Mouse (Mus musculus): ENCODE measurements at regions not wholly inside any gene's neighbourhood (a gene's known extent, or its start where the extent isn't known, plus 50 kb on each side); places are given as distances from the start of the nearest gene placed in this dataset.

- TF ChIP-seq CTCF (IDR thresholded peaks at IDR 0.05; ENCODE audit: low read depth) (no peak), EP300 (optimal IDR thresholded peaks at IDR 0.05) (no peak)
- Histone ChIP-seq H3K4me3 (ENCODE audit: low read depth, low read length) (no peak overlapping the region), H3K9ac (ENCODE audit: low read length) (no peak overlapping the region), H3K9me3 (ENCODE audit: control insufficient read depth, low read length) (no peaks in the 10 kb centered on the region), H3K27me3 (ENCODE audit: control insufficient read depth, insufficient read depth, low read length) (no peaks in the 10 kb centered on the region), H3K27ac (replicated peaks) (no peak overlapping the region), H3K4me1 (replicated peaks; ENCODE audit: control insufficient read depth, insufficient read depth) (no peaks in the 10 kb centered on the region), H3K36me3 (ENCODE audit: control insufficient read depth, insufficient read depth, low read length) (no peaks in the 10 kb centered on the region), H3K4me2 (replicated peaks; ENCODE audit: low read depth) (no peak overlapping the region)
- 66% methylated on average over 1 of the region's 1 CpGs for WGBS
- ATAC-seq (ENCODE audit: low FRiP score, low TSS enrichment): no peak
- no peak for DNase-seq (ENCODE audit: low spot score)
Observed at GRCm38 (mm10) chr4:95284696-95285095, 232.7 kb upstream of the Jun start.

GRCm38 (mm10) chr4:95290321-95290720, 238.3 kb upstream of the Jun start:
- Histone ChIP-seq H3K27ac (replicated peaks) (no peak overlapping the region), H3K9ac (ENCODE audit: low read length) (no peak overlapping the region), H3K4me1 (replicated peaks; ENCODE audit: control insufficient read depth, insufficient read depth) (no peaks in the 10 kb centered on the region), H3K4me2 (replicated peaks; ENCODE audit: low read depth) (no peak overlapping the region), H3K27me3 (ENCODE audit: control insufficient read depth, insufficient read depth, low read length) (no peaks in the 10 kb centered on the region), H3K36me3 (ENCODE audit: control insufficient read depth, insufficient read depth, low read length) (no peaks in the 10 kb centered on the region), H3K9me3 (ENCODE audit: control insufficient read depth, low read length) (no peaks in the 10 kb centered on the region), H3K4me3 (ENCODE audit: low read depth, low read length) (no peak overlapping the region)
- TF ChIP-seq EP300 (optimal IDR thresholded peaks at IDR 0.05) (no peak), CTCF (IDR thresholded peaks at IDR 0.05; ENCODE audit: low read depth) (no peak)
- ATAC-seq (ENCODE audit: low FRiP score, low TSS enrichment) (no peak; the same call in 1 of the 2 replicates), DNase-seq (ENCODE audit: low spot score) (no peak)
- 58% methylated on average over 4 of the region's 4 CpGs for WGBS

GRCm38 (mm10) chr4:95294110-95294509, 242.1 kb upstream of the Jun start:
- H3K4me3 ChIP-seq (ENCODE audit: low read depth, low read length): no peak overlapping the region
- no peaks in the 10 kb centered on the region for H3K9me3 ChIP-seq (ENCODE audit: control insufficient read depth, low read length)
- H3K9ac ChIP-seq (ENCODE audit: low read length): no peak overlapping the region
- no peak overlapping the region for H3K27ac ChIP-seq (replicated peaks)
- 46% methylated on average over 4 of the region's 4 CpGs for WGBS
- no peaks in the 10 kb centered on the region for H3K36me3 ChIP-seq (ENCODE audit: control insufficient read depth, insufficient read depth, low read length)
- no peak overlapping the region for H3K4me2 ChIP-seq (replicated peaks; ENCODE audit: low read depth)
- no peaks in the 10 kb centered on the region for H3K27me3 ChIP-seq (ENCODE audit: control insufficient read depth, insufficient read depth, low read length)
- ATAC-seq (ENCODE audit: low FRiP score, low TSS enrichment) (no peak), DNase-seq (ENCODE audit: low spot score) (no peak)
- no peak for TF ChIP-seq EP300 (optimal IDR thresholded peaks at IDR 0.05)
- peak; percentile 50 for TF ChIP-seq CTCF (IDR thresholded peaks at IDR 0.05; ENCODE audit: low read depth)
- no peaks in the 10 kb centered on the region for H3K4me1 ChIP-seq (replicated peaks; ENCODE audit: control insufficient read depth, insufficient read depth)

GRCm38 (mm10) chr4:95301907-95302306, 249.9 kb upstream of the Jun start:
- TF ChIP-seq EP300 (optimal IDR thresholded peaks at IDR 0.05) (no peak), CTCF (IDR thresholded peaks at IDR 0.05; ENCODE audit: low read depth) (no peak)
- Histone ChIP-seq H3K27me3 (ENCODE audit: control insufficient read depth, insufficient read depth, low read length) (no peaks in the 10 kb centered on the region), H3K4me2 (replicated peaks; ENCODE audit: low read depth) (no peak overlapping the region), H3K27ac (replicated peaks) (no peak overlapping the region), H3K9me3 (ENCODE audit: control insufficient read depth, low read length) (no peaks in the 10 kb centered on the region), H3K4me3 (ENCODE audit: low read depth, low read length) (no peak overlapping the region), H3K36me3 (ENCODE audit: control insufficient read depth, insufficient read depth, low read length) (no peaks in the 10 kb centered on the region), H3K4me1 (replicated peaks; ENCODE audit: control insufficient read depth, insufficient read depth) (no peaks in the 10 kb centered on the region; the same call in 1 of the 2 replicates), H3K9ac (ENCODE audit: low read length) (no peak overlapping the region)
- no peak for DNase-seq (ENCODE audit: low spot score)
- ATAC-seq (ENCODE audit: low FRiP score, low TSS enrichment): no peak
- WGBS: 98% methylated on average over 2 of the region's 2 CpGs

- no peak for TF ChIP-seq EP300 (optimal IDR thresholded peaks at IDR 0.05)
- no peak for TF ChIP-seq CTCF (IDR thresholded peaks at IDR 0.05; ENCODE audit: low read depth)
- H3K27me3 ChIP-seq (ENCODE audit: control insufficient read depth, insufficient read depth, low read length): no peaks in the 10 kb centered on the region
- 0 out of 2 replicates have a peak overlapping the region, but pooled peaks have one; percentile 24 for H3K9ac ChIP-seq (ENCODE audit: low read length)
- H3K36me3 ChIP-seq (ENCODE audit: control insufficient read depth, insufficient read depth, low read length): no peaks in the 10 kb centered on the region
- no peaks in the 10 kb centered on the region for H3K9me3 ChIP-seq (ENCODE audit: control insufficient read depth, low read length)
- no peak for DNase-seq (ENCODE audit: low spot score)
- no peak overlapping the region for H3K4me3 ChIP-seq (ENCODE audit: low read depth, low read length)
- no peak for ATAC-seq (ENCODE audit: low FRiP score, low TSS enrichment)
- no peaks in the 10 kb centered on the region; the same call in 1 of the 2 replicates for H3K4me1 ChIP-seq (replicated peaks; ENCODE audit: control insufficient read depth, insufficient read depth)
- H3K4me2 ChIP-seq (replicated peaks; ENCODE audit: low read depth): no peak overlapping the region
- WGBS: 50% methylated on average over 2 of the region's 2 CpGs
- 0 out of 2 replicates have a peak overlapping the region, but pooled peaks have one; percentile 36 for H3K27ac ChIP-seq (replicated peaks)
Observed at GRCm38 (mm10) chr4:95303337-95303736, 251.3 kb upstream of the Jun start.

GRCm38 (mm10) chr4:95304006-95304405, 252.0 kb upstream of the Jun start:
- ATAC-seq (ENCODE audit: low FRiP score, low TSS enrichment) (no peak), DNase-seq (ENCODE audit: low spot score) (no peak)
- no peak overlapping the region for H3K9ac ChIP-seq (ENCODE audit: low read length)
- H3K27me3 ChIP-seq (ENCODE audit: control insufficient read depth, insufficient read depth, low read length): no peaks in the 10 kb centered on the region
- no peak overlapping the region for H3K4me2 ChIP-seq (replicated peaks; ENCODE audit: low read depth)
- H3K9me3 ChIP-seq (ENCODE audit: control insufficient read depth, low read length): no peaks in the 10 kb centered on the region
- H3K27ac ChIP-seq (replicated peaks): no peak overlapping the region
- 76% methylated on average over 1 of the region's 1 CpGs for WGBS
- no peaks in the 10 kb centered on the region; the same call in 1 of the 2 replicates for H3K4me1 ChIP-seq (replicated peaks; ENCODE audit: control insufficient read depth, insufficient read depth)
- H3K4me3 ChIP-seq (ENCODE audit: low read depth, low read length): no peak overlapping the region
- no peaks in the 10 kb centered on the region for H3K36me3 ChIP-seq (ENCODE audit: control insufficient read depth, insufficient read depth, low read length)
- TF ChIP-seq CTCF (IDR thresholded peaks at IDR 0.05; ENCODE audit: low read depth) (no peak), EP300 (optimal IDR thresholded peaks at IDR 0.05) (no peak)
